8 mouse cellular contexts compared by ENCODE assay signal in genomic region chr7:44748101-44749044, GRCm38 (mm10). TPM values are rescaled to one million over a fixed set of nuclear protein-coding genes. Genes with fewer than 3 reads are reported as not detected.
DNase-seq lines count a peak whose midpoint lies in the region; ATAC-seq lines count a peak whose summit lies in the region.

Vrk3 (plus strand) TSS chr7:44748413.

- H3K4me3 ChIP-seq in forebrain, embryonic 14.5 days (ENCODE audit: low read depth, low read length), result peak within 1 kb of the TSS; percentile 52
- H3K4me3 ChIP-seq in neural tube, embryonic 15.5 days (replicated peaks), result peak within 1 kb of the TSS; percentile 61

- peak within 1 kb of the TSS; percentile 62 for H3K9ac ChIP-seq in forebrain, embryonic 14.5 days (ENCODE audit: low read length)
- H3K9ac ChIP-seq in neural tube, embryonic 15.5 days (replicated peaks), result peak within 1 kb of the TSS; percentile 57

- DNase-seq in ES-CJ7 (ENCODE audit: low read depth, low spot score), result peak; percentile 100
- DNase-seq in cerebellum, adult 11 months, result peak; percentile 93
- DNase-seq in forebrain, embryonic 14.5 days (ENCODE audit: low spot score), result peak; percentile 99
- DNase-seq in heart, postnatal 14 days, result peak; percentile 91
- DNase-seq in layer of hippocampus, adult 11-12 months (ENCODE audit: low spot score), result peak; percentile 96
- peak; percentile 98 for DNase-seq in lung, adult 18-20 months
- DNase-seq in testis, postnatal 14 days (ENCODE audit: low spot score), result peak; percentile 98

- peak within 1 kb of the TSS; percentile 72 for H3K27ac ChIP-seq in forebrain, embryonic 14.5 days (ENCODE audit: low read depth, low read length)
- peak within 1 kb of the TSS; percentile 83 for H3K27ac ChIP-seq in neural tube, embryonic 15.5 days (replicated peaks)

- H3K4me2 ChIP-seq in forebrain, embryonic 14.5 days (ENCODE audit: low read length), result peak within 1 kb of the TSS; percentile 53
- peak within 1 kb of the TSS; percentile 65 for H3K4me2 ChIP-seq in neural tube, embryonic 15.5 days

- H3K4me1 ChIP-seq in forebrain, embryonic 14.5 days (ENCODE audit: control insufficient read depth, insufficient read depth, low read length), result peaks cover 11% of the 10 kb centered on the region
- H3K4me1 ChIP-seq in neural tube, embryonic 15.5 days, result peaks cover 35% of the 10 kb centered on the region

- H3K36me3 ChIP-seq in forebrain, embryonic 14.5 days (ENCODE audit: control insufficient read depth, insufficient read depth, low read length), result peaks cover 11% of the 10 kb centered on the region
- peaks cover 8% of the 10 kb centered on the region; the same call in 1 of the 2 replicates for H3K36me3 ChIP-seq in neural tube, embryonic 15.5 days

- peak; percentile 98 for ATAC-seq in forebrain, embryonic 14.5 days
- ATAC-seq in neural tube, embryonic 15.5 days (ENCODE audit: low FRiP score), result peak; percentile 96

- H3K9me3 ChIP-seq in forebrain, embryonic 14.5 days (replicated peaks; ENCODE audit: control insufficient read depth, low read length), result no peaks in the 10 kb centered on the region
- no peaks in the 10 kb centered on the region for H3K9me3 ChIP-seq in neural tube, embryonic 15.5 days (replicated peaks)

- intact Hi-C loops in heart, postnatal 14 days (cut with DNase I), result no loop called here

- WGBS in forebrain, embryonic 14.5 days, result under 1% methylated on average over 43 of the region's 44 CpGs
- WGBS in neural tube, embryonic 15.5 days, result under 1% methylated on average over 44 of the region's 44 CpGs

- H3K27me3 ChIP-seq in forebrain, embryonic 14.5 days (replicated peaks; ENCODE audit: control insufficient read depth, insufficient read depth, low read length), result no peaks in the 10 kb centered on the region
- H3K27me3 ChIP-seq in neural tube, embryonic 15.5 days (replicated peaks), result no peaks in the 10 kb centered on the region

RNA-seq across cellular contexts. Expression of gene Vrk3, which starts in this region (rescaled TPM):
- 32.0 and 33.5 TPM in 2 replicates for polyA plus RNA-seq in forebrain, embryonic 14.5 days (2014; fragmentation: Nextera tagmentation; extraction: Ambion mirVana)
- 10 to 100 TPM; 25.4 to 28.1 TPM for total RNA-seq in heart, postnatal 14 days (2021)
- 28.9 and 29.7 TPM in 2 replicates for polyA plus RNA-seq in neural tube, embryonic 15.5 days (2015; fragmentation: Nextera tagmentation; extraction: Ambion mirVana)

Comparison
In these comparisons a context has a peak if more than half of its experiments do, and no peak if none do; other contexts are left out.
1. Peak in every context shown above with its lines: DNase-seq, ATAC-seq, H3K4me3 ChIP-seq and H3K27ac ChIP-seq.